19 mouse cellular contexts compared by ENCODE assay signal in genomic region chr16:24840073-24840472, GRCm38 (mm10).
DNase-seq lines count a peak whose midpoint lies in the region; ATAC-seq lines count a peak whose summit lies in the region.
"Had no signal": no experiment of that assay in that cellular context is flagged by ENCODE, and none has a peak within 500 bp of the region (broad histone marks: within the 10 kb centered on the region; RNA-seq: fewer than 3 reads in every experiment).

No protein-coding gene starts in this region.

- DNase-seq in CD4-positive helper T cell, adult 2 months (ENCODE audit: low read depth, low spot score), result peak; percentile 46
- no peak for DNase-seq in frontal cortex, postnatal 10 days (ENCODE audit: low spot score in 2 of 2)
- no peak for DNase-seq in layer of hippocampus, adult 9-10 months (ENCODE audit: low spot score)
- DNase-seq: adrenal gland, adult 8-10 months; adrenal gland, postnatal 14 days; adrenal gland, postnatal 36 days; B cell, adult 2 months; cerebellum, adult 11-12 months; cerebellum, adult 2 months; cerebellum, adult 9-10 months; cerebellum, postnatal 10 days; cerebellum, postnatal 25 days had no signal

- ATAC-seq in CD4-positive, CD25-positive, alpha-beta regulatory T cell, adult 4 months, result peak; percentile 62
- peak; percentile 45 for ATAC-seq in inflammation-experienced regulatory T-cells, adult 6 months
- no peak for ATAC-seq in erythroblast, adult 5-6 weeks (replicated peaks; ENCODE audit: low FRiP score, poor library complexity, severe bottlenecking)
- ATAC-seq: activated CD4-positive, CD25-positive, alpha-beta regulatory T cell, adult 4 months; forebrain, embryonic 14.5 days; forebrain, embryonic 16.5 days; Patski had no signal
